ENCODE assay signal across 16 mouse cellular contexts in the genomic region with DNA sequence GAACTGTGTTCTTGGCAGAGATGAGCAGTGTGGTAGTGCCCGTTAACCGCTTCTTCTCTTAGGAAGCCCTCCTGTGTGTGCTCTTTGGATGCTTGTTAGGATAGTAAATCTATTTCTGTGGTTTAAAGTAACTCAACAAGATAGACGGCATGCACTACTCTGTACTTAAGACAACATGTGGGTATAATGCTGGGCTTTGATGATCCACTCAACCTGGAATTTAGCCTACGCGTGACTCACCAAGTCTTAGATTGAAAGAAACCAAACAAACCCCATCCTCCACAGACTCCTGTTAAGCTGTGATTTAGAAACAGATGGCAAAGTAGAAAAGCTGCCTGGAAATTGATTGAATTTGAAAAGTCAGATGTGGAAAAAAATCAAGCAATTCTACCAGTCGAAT.
A peak's percentile ranks its signal among the peaks of the same experiment; 100 is the strongest.
DNase-seq lines count a peak whose midpoint lies in the region; ATAC-seq and TF ChIP-seq lines count a peak whose summit lies in the region.
"Had no signal": no experiment of that assay in that cellular context is flagged by ENCODE, and none has a peak within 500 bp of the region (broad histone marks: within the 10 kb centered on the region; RNA-seq: fewer than 3 reads in every experiment).

No protein-coding gene starts in this region.

- H3K4me3 ChIP-seq in forebrain, postnatal 0 days (ENCODE audit: low read depth, low read length): no peak overlapping the region
- H3K4me3 ChIP-seq in forebrain, embryonic 12.5 days (replicated peaks): no peak overlapping the region
- no peak overlapping the region for H3K4me3 ChIP-seq in embryonic facial prominence, embryonic 14.5 days (ENCODE audit: low read depth, low read length)
- H3K4me3 ChIP-seq: embryonic facial prominence, embryonic 12.5 days; liver, embryonic 13.5 days had no signal

- WGBS in forebrain, postnatal 0 days: 66% methylated on average over 6 of the region's 6 CpGs
- WGBS in forebrain, embryonic 12.5 days: 85% methylated on average over 6 of the region's 6 CpGs
- 49% methylated on average over 6 of the region's 6 CpGs for WGBS in embryonic facial prominence, embryonic 14.5 days

- peak; percentile 9 for DNase-seq in forebrain, postnatal 0 days
- peak; percentile 2 for DNase-seq in 3134 (ENCODE audit: extremely low read depth, insufficient read length, low spot score)
- DNase-seq in embryonic facial prominence, embryonic 14.5 days (ENCODE audit: low spot score): peak; percentile 81
- DNase-seq in layer of hippocampus, postnatal 36 days: peak; percentile 13 to 18
- DNase-seq in spleen, postnatal 10 days (ENCODE audit: low spot score in 2 of 2): no peak
- no peak for DNase-seq in lung, postnatal 36 days
- DNase-seq in ovary, postnatal 14 days (ENCODE audit: low spot score): no peak
- DNase-seq: adrenal gland, postnatal 14 days; heart, postnatal 14 days; kidney, adult 9 months; liver, embryonic 13.5 days had no signal

- no peak overlapping the region for H3K4me2 ChIP-seq in forebrain, postnatal 0 days (ENCODE audit: low read depth)
- H3K4me2 ChIP-seq in forebrain, embryonic 12.5 days: no peak overlapping the region
- H3K4me2 ChIP-seq in embryonic facial prominence, embryonic 14.5 days (ENCODE audit: low read depth, low read length): no peak overlapping the region
- H3K4me2 ChIP-seq: embryonic facial prominence, embryonic 12.5 days; liver, embryonic 13.5 days had no signal

- no peaks in the 10 kb centered on the region for H3K27me3 ChIP-seq in forebrain, postnatal 0 days (ENCODE audit: insufficient read depth, low read length)
- no peaks in the 10 kb centered on the region for H3K27me3 ChIP-seq in forebrain, embryonic 12.5 days
- no peaks in the 10 kb centered on the region for H3K27me3 ChIP-seq in embryonic facial prominence, embryonic 14.5 days (replicated peaks; ENCODE audit: control insufficient read depth, insufficient read depth, low read length)
- H3K27me3 ChIP-seq: embryonic facial prominence, embryonic 12.5 days; liver, embryonic 13.5 days had no signal

- TF ChIP-seq CTCF in forebrain, postnatal 0 days (IDR thresholded peaks at IDR 0.05; ENCODE audit: low read depth): no peak

- H3K9me3 ChIP-seq in forebrain, postnatal 0 days (ENCODE audit: low read length): no peaks in the 10 kb centered on the region
- H3K9me3 ChIP-seq in forebrain, embryonic 12.5 days: no peaks in the 10 kb centered on the region
- H3K9me3 ChIP-seq in embryonic facial prominence, embryonic 14.5 days (ENCODE audit: control insufficient read depth, low read length): no peaks in the 10 kb centered on the region
- H3K9me3 ChIP-seq: embryonic facial prominence, embryonic 12.5 days; liver, embryonic 13.5 days had no signal

- H3K9ac ChIP-seq in forebrain, postnatal 0 days: no peak overlapping the region
- no peak overlapping the region for H3K9ac ChIP-seq in forebrain, embryonic 12.5 days
- no peak overlapping the region for H3K9ac ChIP-seq in embryonic facial prominence, embryonic 14.5 days (ENCODE audit: low read depth, low read length)
- H3K9ac ChIP-seq: embryonic facial prominence, embryonic 12.5 days; liver, embryonic 13.5 days had no signal

- H3K27ac ChIP-seq in forebrain, postnatal 0 days (ENCODE audit: low read depth, low read length): no peak overlapping the region
- no peak overlapping the region for H3K27ac ChIP-seq in forebrain, embryonic 12.5 days
- H3K27ac ChIP-seq in embryonic facial prominence, embryonic 14.5 days (replicated peaks; ENCODE audit: low read depth, low read length): no peak overlapping the region
- H3K27ac ChIP-seq: embryonic facial prominence, embryonic 12.5 days; liver, embryonic 13.5 days had no signal

- peak; percentile 58 for ATAC-seq in forebrain, postnatal 0 days
- ATAC-seq in forebrain, embryonic 12.5 days (ENCODE audit: low FRiP score): no peak
- ATAC-seq in embryonic facial prominence, embryonic 14.5 days (ENCODE audit: low read depth): peak; percentile 41; the same call in 1 of the 2 replicates
- ATAC-seq: hindbrain, embryonic 16.5 days; lung, postnatal 0 days had no signal

- H3K4me1 ChIP-seq in forebrain, postnatal 0 days (ENCODE audit: insufficient read depth): no peaks in the 10 kb centered on the region
- no peaks in the 10 kb centered on the region for H3K4me1 ChIP-seq in forebrain, embryonic 12.5 days
- H3K4me1 ChIP-seq in embryonic facial prominence, embryonic 14.5 days (ENCODE audit: control insufficient read depth, insufficient read depth, low read length): no peaks in the 10 kb centered on the region
- H3K4me1 ChIP-seq: embryonic facial prominence, embryonic 12.5 days; liver, embryonic 13.5 days had no signal

- no peaks in the 10 kb centered on the region for H3K36me3 ChIP-seq in forebrain, postnatal 0 days (ENCODE audit: insufficient read depth)
- no peaks in the 10 kb centered on the region for H3K36me3 ChIP-seq in forebrain, embryonic 12.5 days (replicated peaks)
- H3K36me3 ChIP-seq in embryonic facial prominence, embryonic 14.5 days (ENCODE audit: control insufficient read depth, insufficient read depth, low read length): no peaks in the 10 kb centered on the region
- H3K36me3 ChIP-seq: embryonic facial prominence, embryonic 12.5 days; G1E; liver, embryonic 13.5 days had no signal

Comparison
In these comparisons a context has a peak if more than half of its experiments do, and no peak if none do; other contexts are left out.
1. DNase-seq: peak in forebrain, postnatal 0 days (single experiment), 3134 (single experiment), embryonic facial prominence, embryonic 14.5 days (single experiment) and layer of hippocampus, postnatal 36 days (2 of 2); none in spleen, postnatal 10 days (0 of 2), lung, postnatal 36 days (single experiment) and ovary, postnatal 14 days (single experiment).